Mouse (Mus musculus) granulocyte monocyte progenitor cell, adult 5-6 weeks (primary cell): ENCODE measurements at regions not wholly inside any gene's neighbourhood (a gene's known extent, or its start where the extent isn't known, plus 50 kb on each side); places are given as distances from the start of the nearest gene placed in this dataset.

ENCODE experiments used
- ATAC-seq: replicated peaks from 2 replicates; pipeline ENCODE4 v1.8.0; 2016; ENCODE audit warnings: mild to moderate bottlenecking, moderate TSS enrichment, inconsistent platforms; ENCODE audit not compliant: poor library complexity, severe bottlenecking

DNA sequence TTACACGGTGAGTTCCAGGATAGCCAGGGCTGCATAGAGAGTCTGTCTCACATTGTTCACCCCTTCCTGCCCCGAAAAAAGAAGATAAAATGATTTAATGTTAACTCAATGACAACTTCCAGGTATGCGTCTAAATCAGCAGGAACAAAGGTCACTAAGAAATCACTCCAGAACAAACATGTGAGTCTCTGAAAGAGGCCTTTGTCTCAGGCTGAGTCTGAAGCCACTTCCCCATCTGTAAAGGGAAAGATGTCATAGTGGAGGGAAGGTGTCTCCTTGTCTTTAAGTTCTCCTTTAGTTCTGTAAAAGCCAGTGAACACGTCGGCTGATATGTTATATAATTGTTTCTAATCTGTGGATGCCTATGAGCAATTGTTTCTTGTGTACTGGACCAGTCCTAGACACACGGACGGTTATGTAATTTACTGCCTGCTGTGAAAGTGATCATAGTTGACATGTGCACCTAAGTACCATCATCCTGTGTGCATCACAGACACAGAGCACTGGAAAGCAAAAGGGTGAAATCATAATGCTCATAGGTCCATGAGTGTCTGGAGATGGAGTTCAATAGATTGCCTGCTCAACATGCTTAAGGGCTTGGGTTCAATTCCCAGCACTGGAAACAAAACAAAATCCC lies 76.3 kb downstream of the Asb13 start:
- no peak for ATAC-seq

DNA sequence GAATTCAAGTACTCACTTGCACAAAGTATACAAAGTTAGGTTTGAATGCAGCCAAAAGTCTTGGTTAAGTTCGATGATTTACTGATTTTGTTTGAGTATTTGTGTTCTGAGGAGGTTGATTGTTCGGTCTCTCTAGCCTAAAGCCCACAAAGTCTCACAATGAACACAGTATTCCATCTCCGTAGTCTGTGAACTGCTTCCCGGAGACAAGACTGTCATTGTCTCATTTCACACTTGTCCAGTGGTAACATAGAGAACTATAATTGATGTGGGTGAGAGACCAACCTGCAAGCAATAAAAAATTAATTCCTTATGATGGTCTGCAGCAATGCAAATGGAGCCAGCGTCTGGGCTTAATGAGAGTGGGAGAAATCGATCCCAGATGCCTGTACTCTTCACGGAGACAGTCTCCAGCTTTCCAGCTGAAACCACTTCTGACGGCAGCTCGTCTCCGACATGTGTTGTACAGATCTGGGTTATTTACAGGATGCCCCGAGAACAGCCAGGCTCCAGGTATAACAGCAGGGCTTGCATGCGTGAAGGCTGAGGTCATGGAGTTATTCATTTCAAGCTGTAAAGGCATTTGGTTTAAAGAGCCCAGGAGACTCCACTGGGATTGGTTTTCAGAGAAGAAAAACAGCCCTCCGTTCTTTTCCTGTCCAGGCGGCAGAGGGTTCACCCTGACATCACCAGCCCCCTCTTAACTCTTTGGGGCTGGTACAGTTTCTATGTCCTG lies 75.2 kb downstream of the Asb13 start:
- ATAC-seq, result no peak
